Mouse (Mus musculus) limb, embryonic 10.5 days (tissue): ENCODE measurements around the gene Gm6205. TPM values are rescaled to one million over a fixed set of nuclear protein-coding genes. Genes with fewer than 3 reads are reported as not detected.
"Not testable (repeated sequence)": the region's sequence is repeated elsewhere in the genome, so short reads cannot be mapped to it uniquely, and the experiment has no call there.

Experiments
- DNase-seq: peaks from one replicate; pipeline ENCODE4 v3.0.0-alpha.2; 2017; ENCODE audit warnings: low spot score
- H3K27ac ChIP-seq: fragments of 300-500 bp; sonication (generic); 2 replicates; pipeline ENCODE4 v1.5.1; 2016; ENCODE audit warnings: mild to moderate bottlenecking
- H3K27me3 ChIP-seq: fragments of 300-500 bp; sonication (generic); 2 replicates; pipeline ENCODE4 v1.6.1; 2016; ENCODE audit warnings: low read depth, mild to moderate bottlenecking; ENCODE audit not compliant: poor library complexity, severe bottlenecking
- H3K36me3 ChIP-seq: fragments of 300-500 bp; sonication (generic); 2 replicates; pipeline ENCODE4 v1.6.1; 2016; ENCODE audit warnings: mild to moderate bottlenecking, moderate library complexity
- H3K4me1 ChIP-seq: fragments of 300-500 bp; sonication (generic); 2 replicates; pipeline ENCODE4 v1.6.1; 2016
- H3K4me3 ChIP-seq: fragments of 300-500 bp; sonication (generic); 2 replicates; pipeline ENCODE4 v1.5.1; 2016; ENCODE audit warnings: mild to moderate bottlenecking, moderate library complexity
- H3K9me3 ChIP-seq: fragments of 300-500 bp; sonication (generic); replicated peaks from 2 replicates; pipeline ENCODE4 v1.6.1; 2016; ENCODE audit warnings: mild to moderate bottlenecking
- WGBS: fragments of 180-500 bp; shearing (Covaris S2); methylation state at CpG from one replicate; pipeline ENCODE4 v1.1.7; 2016; 5-methylcytosine and 5-hydroxymethylcytosine counted together
- polyA plus RNA-seq: library from polyadenylated mRNA; unstranded; fragments of >200 nt; fragmentation: Nextera tagmentation; extraction: Ambion mirVana; gene quantifications from 2 replicates; pipeline ENCODE4 v1.2.1, GENCODE M21; 2016

Gm6205 gene
- polyA plus RNA-seq, result not detected in 2 replicates

GRCm38 (mm10) chr5:94648082-94648481, at the start of gene Gm6205:
TSS of gene Gm6205 (plus strand) at chr5:94648382.
- H3K4me1 ChIP-seq, result not testable (repeated sequence)

GRCm38 (mm10) chr5:94616242-94616641, 31.9 kb upstream of the Gm6205 start, which contains the start of gene Gm3147:
TSS of gene Gm3147 (minus strand) at chr5:94616342.
- not testable (repeated sequence) for H3K4me3 ChIP-seq, H3K27ac ChIP-seq, H3K4me1 ChIP-seq, H3K9me3 ChIP-seq, DNase-seq, H3K27me3 ChIP-seq, H3K36me3 ChIP-seq
- WGBS, result no CpG with 5 or more reads among the region's 1 CpGs

More at GRCm38 (mm10) chr5:94648082-94648481, at the start of gene Gm6205:
- not testable (repeated sequence) for H3K4me3 ChIP-seq, H3K27me3 ChIP-seq, H3K36me3 ChIP-seq, H3K9me3 ChIP-seq, H3K27ac ChIP-seq, DNase-seq
- no CpG with 5 or more reads among the region's 2 CpGs for WGBS

- WGBS, result no CpG with 5 or more reads among the region's 2 CpGs
- not testable (repeated sequence) for H3K4me1 ChIP-seq, H3K27ac ChIP-seq, H3K9me3 ChIP-seq, H3K27me3 ChIP-seq, H3K36me3 ChIP-seq, DNase-seq, H3K4me3 ChIP-seq
Measured at GRCm38 (mm10) chr5:94623679-94624078, 24.5 kb upstream of the Gm6205 start, which contains the start of gene Gm6509. TSS of gene Gm6509 (plus strand) at chr5:94623979.

Other genes with a start within 250 kb of the Gm6205 start
- not detected in 2 replicates for gene Gm7682, start 202.6 kb upstream of the Gm6205 start, polyA plus RNA-seq
- gene Gm3139, start 122.1 kb upstream of the Gm6205 start, polyA plus RNA-seq, result not detected in 2 replicates
- 0.09 TPM in 1 of 2 replicates, not detected in the other for gene Gm3147, start 32.0 kb upstream of the Gm6205 start, polyA plus RNA-seq
- not detected in 2 replicates for gene Gm6509, start 24.4 kb upstream of the Gm6205 start, polyA plus RNA-seq
- not detected in 2 replicates for gene Gm3183, start 217.1 kb downstream of the Gm6205 start, polyA plus RNA-seq